Mouse (Mus musculus): Measurements from ENCODE around the gene Dph1. TPM values are rescaled to one million over a fixed set of nuclear protein-coding genes. Genes with fewer than 3 reads are reported as not detected.
"Not testable (repeated sequence)": the region's sequence is repeated elsewhere in the genome, so short reads cannot be mapped to it uniquely, and the experiment has no call there.

Gene Dph1
- polyA plus RNA-seq, 1 experiment from 2014 or later, result 20.4 TPM

- ATAC-seq (ENCODE audit: borderline replicate concordance, extremely low read depth, low FRiP score, low TSS enrichment), result peak; percentile 74; the same call in 1 of the 2 replicates
- H3K4me1 ChIP-seq, result peaks cover 46% of the 10 kb centered on the region
- no peaks in the 10 kb centered on the region for H3K36me3 ChIP-seq
- WGBS, result under 1% methylated on average over 24 of the region's 24 CpGs
- H3K4me3 ChIP-seq, result peak overlapping the region; percentile 69
- H3K4me2 ChIP-seq, result peak overlapping the region; percentile 87
- peak overlapping the region; percentile 56 for H3K9ac ChIP-seq
- H3K27me3 ChIP-seq, result peaks cover 39% of the 10 kb centered on the region
- no peaks in the 10 kb centered on the region for H3K9me3 ChIP-seq
- no peak overlapping the region for H3K27ac ChIP-seq
Measured at GRCm38 (mm10) chr11:75190371-75190724, 693 bp downstream of the Dph1 start.

GRCm38 (mm10) chr11:75189713-75190370 lies 1.2 kb downstream of the Dph1 start:
- H3K36me3 ChIP-seq, result no peaks in the 10 kb centered on the region
- no peak overlapping the region for H3K27ac ChIP-seq
- peaks cover 41% of the 10 kb centered on the region for H3K4me1 ChIP-seq
- H3K9ac ChIP-seq, result peak overlapping the region; percentile 56
- peak; percentile 20; the same call in 1 of the 2 replicates for ATAC-seq (ENCODE audit: borderline replicate concordance, extremely low read depth, low FRiP score, low TSS enrichment)
- H3K27me3 ChIP-seq, result peaks cover 34% of the 10 kb centered on the region
- peak overlapping the region; percentile 69 for H3K4me3 ChIP-seq
- WGBS, result under 1% methylated on average over 22 of the region's 22 CpGs
- H3K4me2 ChIP-seq, result peak overlapping the region; percentile 87
- no peaks in the 10 kb centered on the region for H3K9me3 ChIP-seq

- Histone ChIP-seq H3K9me3 (no peaks in the 10 kb centered on the region), H3K27me3 (no peaks in the 10 kb centered on the region), H3K36me3 (peaks cover 21% of the 10 kb centered on the region; the same call in 1 of the 2 replicates), H3K4me1 (peaks cover 9% of the 10 kb centered on the region), H3K27ac (no peak overlapping the region), H3K9ac (no peak overlapping the region), H3K4me3 (no peak overlapping the region), H3K4me2 (no peak overlapping the region)
- ATAC-seq (ENCODE audit: borderline replicate concordance, extremely low read depth, low FRiP score, low TSS enrichment), result no peak
- whole genome bisulfite sequencing, result 59% methylated on average over 2 of the region's 2 CpGs
Measured at GRCm38 (mm10) chr11:75184986-75185385, 6.1 kb downstream of the Dph1 start.

GRCm38 (mm10) chr11:75184573-75184972 lies 6.5 kb downstream of the Dph1 start:
- Histone ChIP-seq H3K4me3 (no peak overlapping the region), H3K27ac (no peak overlapping the region), H3K4me1 (peaks cover 7% of the 10 kb centered on the region), H3K9ac (no peak overlapping the region), H3K27me3 (no peaks in the 10 kb centered on the region), H3K9me3 (no peaks in the 10 kb centered on the region), H3K36me3 (peaks cover 21% of the 10 kb centered on the region; the same call in 1 of the 2 replicates), H3K4me2 (no peak overlapping the region)
- no peak for ATAC-seq (ENCODE audit: borderline replicate concordance, extremely low read depth, low FRiP score, low TSS enrichment)
- 82% methylated on average over 5 of the region's 5 CpGs for WGBS

- Histone ChIP-seq H3K9me3 (no peaks in the 10 kb centered on the region), H3K27ac (no peak overlapping the region), H3K4me2 (no peak overlapping the region), H3K4me3 (no peak overlapping the region), H3K9ac (no peak overlapping the region), H3K4me1 (peaks cover 7% of the 10 kb centered on the region), H3K27me3 (no peaks in the 10 kb centered on the region), H3K36me3 (peaks cover 21% of the 10 kb centered on the region; the same call in 1 of the 2 replicates)
- no peak for ATAC-seq (ENCODE audit: borderline replicate concordance, extremely low read depth, low FRiP score, low TSS enrichment)
- WGBS, result 75% methylated on average over 2 of the region's 2 CpGs
Measured at GRCm38 (mm10) chr11:75183917-75184570, 7.0 kb downstream of the Dph1 start.

- H3K36me3 ChIP-seq, result peaks cover 20% of the 10 kb centered on the region
- no peaks in the 10 kb centered on the region for H3K27me3 ChIP-seq
- H3K9ac ChIP-seq, result peak within 1 kb of the TSS; percentile 74
- H3K9me3 ChIP-seq, result no peaks in the 10 kb centered on the region
- WGBS, result under 1% methylated on average over 32 of the region's 33 CpGs
- H3K27ac ChIP-seq, result peak within 1 kb of the TSS; percentile 82
- H3K4me3 ChIP-seq, result peak within 1 kb of the TSS; percentile 78
- peak; percentile 94 for ATAC-seq (ENCODE audit: borderline replicate concordance, extremely low read depth, low FRiP score, low TSS enrichment)
- peaks cover 21% of the 10 kb centered on the region for H3K4me1 ChIP-seq
- peak within 1 kb of the TSS; percentile 82 for H3K4me2 ChIP-seq
Measured at GRCm38 (mm10) chr11:75178672-75179208, 12.3 kb downstream of the Dph1 start, which contains the start of gene Ovca2. Ovca2 (minus strand) TSS chr11:75178835.

GRCm38 (mm10) chr11:75178011-75178410 lies 13.0 kb downstream of the Dph1 start:
- H3K27ac ChIP-seq, result peak overlapping the region; percentile 82
- peaks cover 28% of the 10 kb centered on the region for H3K4me1 ChIP-seq
- peak overlapping the region; percentile 78 for H3K4me3 ChIP-seq
- peak overlapping the region; percentile 74 for H3K9ac ChIP-seq
- peaks cover 13% of the 10 kb centered on the region for H3K36me3 ChIP-seq
- H3K4me2 ChIP-seq, result peak overlapping the region; percentile 82
- 43% methylated on average over 12 of the region's 12 CpGs for WGBS
- no peaks in the 10 kb centered on the region for H3K9me3 ChIP-seq
- no peak for ATAC-seq (ENCODE audit: borderline replicate concordance, extremely low read depth, low FRiP score, low TSS enrichment)
- H3K27me3 ChIP-seq, result peaks cover 7% of the 10 kb centered on the region

- not testable (repeated sequence) for ATAC-seq (ENCODE audit: borderline replicate concordance, extremely low read depth, low FRiP score, low TSS enrichment); H3K4me3 ChIP-seq; H3K36me3 ChIP-seq; H3K9ac ChIP-seq; H3K9me3 ChIP-seq; H3K27ac ChIP-seq
- 66% methylated on average over 6 of the region's 6 CpGs for WGBS
- Histone ChIP-seq H3K4me1 (peaks cover 54% of the 10 kb centered on the region), H3K4me2 (peak overlapping the region; percentile 92; the same call in 1 of the 2 replicates), H3K27me3 (peaks cover 41% of the 10 kb centered on the region)
Measured at GRCm38 (mm10) chr11:75174574-75174973, 16.5 kb downstream of the Dph1 start.

GRCm38 (mm10) chr11:75173799-75174165 lies 17.3 kb downstream of the Dph1 start:
- H3K4me1 ChIP-seq, result peaks cover 55% of the 10 kb centered on the region
- no peak overlapping the region for H3K27ac ChIP-seq
- H3K4me3 ChIP-seq, result peak overlapping the region; percentile 62
- no peaks in the 10 kb centered on the region for H3K9me3 ChIP-seq
- H3K27me3 ChIP-seq, result peaks cover 49% of the 10 kb centered on the region
- WGBS, result 2% methylated on average over 15 of the region's 15 CpGs
- ATAC-seq (ENCODE audit: borderline replicate concordance, extremely low read depth, low FRiP score, low TSS enrichment), result no peak
- no peak overlapping the region for H3K9ac ChIP-seq
- no peaks in the 10 kb centered on the region; the same call in 1 of the 2 replicates for H3K36me3 ChIP-seq
- peak overlapping the region; percentile 92 for H3K4me2 ChIP-seq

- WGBS, result under 1% methylated on average over 71 of the region's 71 CpGs
- Histone ChIP-seq H3K9me3 (no peaks in the 10 kb centered on the region), H3K27me3 (peaks cover 54% of the 10 kb centered on the region), H3K4me2 (peak overlapping the region; percentile 92), H3K4me1 (peaks cover 60% of the 10 kb centered on the region), H3K9ac (peak overlapping the region; percentile 16; the same call in 1 of the 2 replicates), H3K27ac (no peak overlapping the region), H3K4me3 (peak overlapping the region; percentile 62), H3K36me3 (no peaks in the 10 kb centered on the region; the same call in 1 of the 2 replicates)
- ATAC-seq (ENCODE audit: borderline replicate concordance, extremely low read depth, low FRiP score, low TSS enrichment), result peak; percentile 63
Measured at GRCm38 (mm10) chr11:75173095-75173798, 17.8 kb downstream of the Dph1 start.

- no peaks in the 10 kb centered on the region; the same call in 1 of the 2 replicates for H3K36me3 ChIP-seq
- no peak overlapping the region for H3K27ac ChIP-seq
- no peak for ATAC-seq (ENCODE audit: borderline replicate concordance, extremely low read depth, low FRiP score, low TSS enrichment)
- WGBS, result 1% methylated on average over 75 of the region's 75 CpGs
- H3K9ac ChIP-seq, result no peak overlapping the region
- peak overlapping the region; percentile 62 for H3K4me3 ChIP-seq
- H3K4me1 ChIP-seq, result peaks cover 59% of the 10 kb centered on the region
- peaks cover 63% of the 10 kb centered on the region for H3K27me3 ChIP-seq
- peak overlapping the region; percentile 92 for H3K4me2 ChIP-seq
- H3K9me3 ChIP-seq, result no peaks in the 10 kb centered on the region
Measured at GRCm38 (mm10) chr11:75172151-75173094, 18.6 kb downstream of the Dph1 start.

All from lung, embryonic 15.5 days (tissue).